Mouse (Mus musculus): ENCODE measurements around the gene Mob1a. TPM values are rescaled to one million over a fixed set of nuclear protein-coding genes. Genes with fewer than 3 reads are reported as not detected.
A peak's percentile ranks its signal among the peaks of the same experiment; 100 is the strongest.

Gene Mob1a
- total RNA-seq (2021) = 10 to 100 TPM; 17.9 to 22.5 TPM
- long read RNA-seq, experiment 1, full-length matches to known transcripts = 9 of 13 reads
- long read RNA-seq, experiment 1, partial matches to known transcripts = 1 of 13 reads
- long read RNA-seq, experiment 1, other reads (novel, unspliced or antisense) = 3 of 13 reads
- long read RNA-seq, experiment 2, full-length matches to known transcripts = 2 of 8 reads
- long read RNA-seq, experiment 2, partial matches to known transcripts = 3 of 8 reads
- long read RNA-seq, experiment 2, other reads (novel, unspliced or antisense) = 3 of 8 reads

GRCm38 (mm10) chr6:83325525-83326393 lies at the start of gene Mob1a, which contains the start of gene Mthfd2:
TSS of gene Mob1a (plus strand) at chr6:83326016.
TSS of gene Mthfd2 (minus strand) at chr6:83325908.
- peak; percentile 91 to 94 for DNase-seq (ENCODE audit: low spot score in 2 of 2)

- no peak for DNase-seq (ENCODE audit: low spot score in 2 of 2)
Observed at GRCm38 (mm10) chr6:83277151-83277550, 48.7 kb upstream of the Mob1a start.

GRCm38 (mm10) chr6:83278881-83279280 lies 46.9 kb upstream of the Mob1a start:
- DNase-seq (ENCODE audit: low spot score in 2 of 2) = no peak

- no peak for DNase-seq (ENCODE audit: low spot score in 2 of 2)
Observed at GRCm38 (mm10) chr6:83280256-83280955, 45.4 kb upstream of the Mob1a start.

- no peak for DNase-seq (ENCODE audit: low spot score in 2 of 2)
Observed at GRCm38 (mm10) chr6:83300447-83301229, 25.2 kb upstream of the Mob1a start.

GRCm38 (mm10) chr6:83301294-83301693 lies 24.5 kb upstream of the Mob1a start:
- no peak for DNase-seq (ENCODE audit: low spot score in 2 of 2)

GRCm38 (mm10) chr6:83302264-83302663 lies 23.6 kb upstream of the Mob1a start:
- DNase-seq (ENCODE audit: low spot score in 2 of 2) = no peak

- no peak for DNase-seq (ENCODE audit: low spot score in 2 of 2)
Observed at GRCm38 (mm10) chr6:83309017-83309416, 16.8 kb upstream of the Mob1a start.

- no peak for DNase-seq (ENCODE audit: low spot score in 2 of 2)
Observed at GRCm38 (mm10) chr6:83311206-83311605, 14.6 kb upstream of the Mob1a start.

- DNase-seq (ENCODE audit: low spot score in 2 of 2) = no peak
Observed at GRCm38 (mm10) chr6:83312021-83312420, 13.8 kb upstream of the Mob1a start.

- DNase-seq (ENCODE audit: low spot score in 2 of 2) = no peak
Observed at GRCm38 (mm10) chr6:83312514-83312913, 13.3 kb upstream of the Mob1a start.

GRCm38 (mm10) chr6:83315293-83315692 lies 10.5 kb upstream of the Mob1a start:
- no peak for DNase-seq (ENCODE audit: low spot score in 2 of 2)

- DNase-seq (ENCODE audit: low spot score in 2 of 2) = peak; percentile 12 to 13
Observed at GRCm38 (mm10) chr6:83316022-83316421, 9.8 kb upstream of the Mob1a start.

GRCm38 (mm10) chr6:83317108-83317741 lies 8.6 kb upstream of the Mob1a start:
- peak; percentile 91 to 92 for DNase-seq (ENCODE audit: low spot score in 2 of 2)

GRCm38 (mm10) chr6:83321927-83322326 lies 3.9 kb upstream of the Mob1a start:
- no peak for DNase-seq (ENCODE audit: low spot score in 2 of 2)

GRCm38 (mm10) chr6:83322794-83323193 lies 3.0 kb upstream of the Mob1a start:
- DNase-seq (ENCODE audit: low spot score in 2 of 2) = no peak

- no peak for DNase-seq (ENCODE audit: low spot score in 2 of 2)
Observed at GRCm38 (mm10) chr6:83323652-83324419, 2.0 kb upstream of the Mob1a start.

- no peak for DNase-seq (ENCODE audit: low spot score in 2 of 2)
Observed at GRCm38 (mm10) chr6:83326394-83326736, 549 bp downstream of the Mob1a start.

GRCm38 (mm10) chr6:83326761-83327160 lies 945 bp downstream of the Mob1a start:
- DNase-seq (ENCODE audit: low spot score in 2 of 2) = no peak
